Mouse (Mus musculus) hindbrain, embryonic 14.5 days (tissue): ENCODE measurements around the gene Taf4. TPM values are rescaled to one million over a fixed set of nuclear protein-coding genes. Genes with fewer than 3 reads are reported as not detected.

Experiments used
- ATAC-seq: fragments of 200-750 bp; cut with Nextera tagmentation; 2 replicates; pipeline ENCODE4 v1.8.0; 2017; ENCODE audit warnings: moderate number of reproducible peaks, mild to moderate bottlenecking, moderate TSS enrichment, moderate library complexity; ENCODE audit not compliant: low FRiP score
- DNase-seq: peaks from one replicate; pipeline ENCODE4 v3.0.0-alpha.2; 2015; ENCODE audit warnings: low spot score
- H3K27ac ChIP-seq: fragments of 300-500 bp; sonication (generic); 2 replicates; pipeline ENCODE4 v1.5.1; 2014; ENCODE audit warnings: mild to moderate bottlenecking, moderate library complexity
- H3K27me3 ChIP-seq: fragments of 300-500 bp; sonication (generic); 2 replicates; pipeline ENCODE4 v1.6.1; 2014; ENCODE audit warnings: mild to moderate bottlenecking, low read length, mixed read lengths; ENCODE audit not compliant: control insufficient read depth, insufficient read depth
- H3K36me3 ChIP-seq: fragments of 300-500 bp; sonication (generic); replicated peaks from 2 replicates; pipeline ENCODE4 v1.6.1; 2014; ENCODE audit not compliant: control insufficient read depth, insufficient read depth
- H3K4me1 ChIP-seq: fragments of 300-500 bp; sonication (generic); replicated peaks from 2 replicates; pipeline ENCODE4 v1.6.1; 2014; ENCODE audit warnings: antibody characterized with exemption, low read length, mixed read lengths; ENCODE audit not compliant: control insufficient read depth, insufficient read depth
- H3K4me2 ChIP-seq: fragments of 300-500 bp; sonication (generic); replicated peaks from 2 replicates; pipeline ENCODE4 v1.6.1; 2014; ENCODE audit warnings: mild to moderate bottlenecking, moderate library complexity
- H3K4me3 ChIP-seq: fragments of 300-500 bp; sonication (generic); replicated peaks from 2 replicates; pipeline ENCODE4 v1.5.1; 2014; ENCODE audit warnings: mild to moderate bottlenecking, low read length
- H3K9ac ChIP-seq: fragments of 300-500 bp; sonication (generic); 2 replicates; pipeline ENCODE4 v1.6.1; 2014
- H3K9me3 ChIP-seq: fragments of 300-500 bp; sonication (generic); 2 replicates; pipeline ENCODE4 v1.6.1; 2016; ENCODE audit warnings: low read length; ENCODE audit not compliant: control insufficient read depth
- WGBS: fragments of 180-500 bp; shearing (Covaris S2); extraction: QIAGEN DNeasy Blood & Tissue Kit; methylation state at CpG from one replicate; pipeline ENCODE4 v1.1.7; 2014; 5-methylcytosine and 5-hydroxymethylcytosine counted together
- polyA plus RNA-seq: library from polyadenylated mRNA; unstranded; fragments of >200 nt; fragmentation: Nextera tagmentation; extraction: Ambion mirVana; gene quantifications from 2 replicates; pipeline ENCODE4 v1.2.1, GENCODE M21; 2014

The Taf4 gene
- polyA plus RNA-seq, 1 experiment from 2014 or later, result 4.4 TPM

DNA sequence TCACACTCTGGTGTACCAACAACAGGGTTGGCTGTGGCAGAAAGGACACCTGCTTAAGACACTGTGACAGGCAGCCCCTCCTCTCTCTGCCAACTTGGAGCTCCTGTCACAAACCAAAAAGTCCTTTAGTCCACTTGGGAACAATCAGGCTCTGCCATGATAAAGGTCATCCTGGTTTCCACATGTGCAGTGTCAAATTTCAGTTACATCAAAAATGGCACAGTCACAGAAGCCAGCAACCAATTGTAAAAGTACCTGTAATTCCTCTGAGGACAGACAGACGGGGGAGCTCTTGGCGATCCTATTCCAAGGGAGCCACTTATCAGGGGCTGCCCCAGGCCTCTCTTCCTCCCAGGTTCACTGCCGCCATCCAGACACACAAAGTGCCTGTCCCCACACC, 17.1 kb downstream of the Taf4 start:
- H3K36me3 ChIP-seq, result no peaks in the 10 kb centered on the region
- H3K27me3 ChIP-seq, result no peaks in the 10 kb centered on the region
- no peak overlapping the region for H3K27ac ChIP-seq
- DNase-seq, result no peak
- H3K4me3 ChIP-seq, result no peak overlapping the region
- no peaks in the 10 kb centered on the region for H3K9me3 ChIP-seq
- no peak overlapping the region for H3K4me2 ChIP-seq
- 44% methylated on average over 3 of the region's 3 CpGs for WGBS
- ATAC-seq, result no peak
- H3K4me1 ChIP-seq, result no peaks in the 10 kb centered on the region
- H3K9ac ChIP-seq, result no peak overlapping the region

- Histone ChIP-seq H3K4me2 (no peak overlapping the region), H3K9ac (no peak overlapping the region), H3K27me3 (no peaks in the 10 kb centered on the region), H3K9me3 (no peaks in the 10 kb centered on the region), H3K36me3 (no peaks in the 10 kb centered on the region), H3K4me1 (peaks cover 16% of the 10 kb centered on the region), H3K4me3 (no peak overlapping the region), H3K27ac (no peak overlapping the region)
- ATAC-seq, result no peak
- WGBS, result 73% methylated on average over 14 of the region's 14 CpGs
- no peak for DNase-seq
These were observed 24.6 kb downstream of the Taf4 start for GRCm38 (mm10) chr2:179951542-179952524.

GRCm38 (mm10) chr2:179948820-179949219, 27.6 kb downstream of the Taf4 start:
- 90% methylated on average over 5 of the region's 5 CpGs for WGBS
- H3K4me1 ChIP-seq, result peaks cover 27% of the 10 kb centered on the region

DNA sequence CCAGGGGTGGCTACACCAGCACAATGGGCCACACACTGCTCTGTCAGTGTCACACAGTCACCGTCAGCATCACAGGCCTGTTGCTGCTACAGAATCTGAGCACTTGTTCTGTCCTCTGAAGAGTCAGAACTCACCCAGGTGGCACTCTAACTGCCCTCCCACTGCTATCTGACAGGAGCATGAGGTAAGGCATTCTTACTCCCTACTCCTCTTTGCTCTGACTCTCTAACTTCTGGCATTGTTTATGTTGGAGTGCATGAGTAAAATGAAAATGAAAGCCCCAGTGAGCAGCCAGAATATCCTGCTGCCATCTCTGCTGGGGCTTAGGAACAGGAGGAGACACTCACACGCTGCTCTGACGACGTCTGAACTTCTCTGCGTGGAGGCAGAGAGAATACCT, 28.8 kb downstream of the Taf4 start:
- DNase-seq, result no peak
- no peak overlapping the region for H3K9ac ChIP-seq
- ATAC-seq, result no peak
- H3K9me3 ChIP-seq, result no peaks in the 10 kb centered on the region
- H3K27me3 ChIP-seq, result no peaks in the 10 kb centered on the region
- WGBS, result 52% methylated on average over 5 of the region's 5 CpGs
- H3K4me3 ChIP-seq, result no peak overlapping the region
- no peak overlapping the region for H3K4me2 ChIP-seq
- peaks cover 27% of the 10 kb centered on the region for H3K4me1 ChIP-seq
- H3K27ac ChIP-seq, result no peak overlapping the region
- H3K36me3 ChIP-seq, result no peaks in the 10 kb centered on the region

More at GRCm38 (mm10) chr2:179948820-179949219, 27.6 kb downstream of the Taf4 start:
- H3K9ac ChIP-seq, result no peak overlapping the region
- H3K27ac ChIP-seq, result no peak overlapping the region
- no peak overlapping the region for H3K4me2 ChIP-seq
- ATAC-seq (no peak), DNase-seq (no peak)
- no peak overlapping the region for H3K4me3 ChIP-seq
- H3K9me3 ChIP-seq, result no peaks in the 10 kb centered on the region
- H3K27me3 ChIP-seq, result no peaks in the 10 kb centered on the region
- H3K36me3 ChIP-seq, result no peaks in the 10 kb centered on the region

DNA sequence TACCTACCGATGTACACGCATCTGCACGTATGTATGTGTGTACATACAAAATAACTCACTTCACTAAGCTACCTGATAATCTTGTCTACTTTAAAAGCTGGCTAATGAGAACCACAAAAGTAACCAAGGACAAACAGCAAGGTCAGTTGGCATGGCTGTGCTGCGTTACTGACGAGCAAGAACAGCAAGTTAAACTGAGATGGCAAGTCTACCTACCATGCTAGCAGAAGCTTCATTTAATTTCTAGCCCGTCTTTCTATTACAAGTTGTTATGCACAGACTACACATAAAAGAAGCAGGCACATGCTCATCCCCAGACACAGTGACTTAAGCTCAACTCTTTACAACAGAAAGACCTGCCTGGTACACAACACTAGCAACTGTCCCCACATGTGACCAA, 29.9 kb downstream of the Taf4 start:
- WGBS, result 90% methylated on average over 6 of the region's 6 CpGs
- ATAC-seq, result no peak
- no peaks in the 10 kb centered on the region for H3K9me3 ChIP-seq

DNA sequence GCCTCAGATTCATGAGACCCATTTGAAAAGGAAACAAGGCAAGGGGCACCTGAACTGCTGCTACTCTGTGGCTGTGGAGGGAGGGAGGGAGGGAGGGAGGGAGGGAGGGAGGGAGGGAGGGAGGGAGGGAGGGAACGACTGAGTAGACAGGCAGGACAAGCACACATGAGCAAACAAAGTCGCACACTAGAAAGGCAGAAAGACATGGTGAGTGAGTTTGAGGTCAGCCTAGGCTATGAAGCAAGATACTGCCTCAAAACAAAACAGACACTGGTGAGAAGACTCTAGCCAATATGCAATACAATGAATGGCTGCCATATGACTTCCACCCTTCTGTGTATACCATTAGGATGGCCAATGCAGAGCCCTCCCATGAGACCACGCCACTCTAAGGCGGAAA, 31.4 kb downstream of the Taf4 start:
- ATAC-seq, result peak; percentile 26; the same call in 1 of the 2 replicates
- Histone ChIP-seq H3K4me1 (peaks cover 25% of the 10 kb centered on the region), H3K27ac (no peak overlapping the region), H3K4me2 (no peak overlapping the region), H3K9ac (no peak overlapping the region), H3K27me3 (no peaks in the 10 kb centered on the region), H3K4me3 (no peak overlapping the region), H3K36me3 (no peaks in the 10 kb centered on the region), H3K9me3 (no peaks in the 10 kb centered on the region)
- 28% methylated on average over 4 of the region's 4 CpGs for WGBS
- no peak for DNase-seq

More for the DNA sequence above, 29.9 kb downstream of the Taf4 start:
- Histone ChIP-seq H3K27ac (no peak overlapping the region), H3K9ac (no peak overlapping the region), H3K27me3 (no peaks in the 10 kb centered on the region), H3K36me3 (no peaks in the 10 kb centered on the region), H3K4me2 (no peak overlapping the region), H3K4me1 (peaks cover 21% of the 10 kb centered on the region), H3K4me3 (no peak overlapping the region)
- DNase-seq, result no peak

DNA sequence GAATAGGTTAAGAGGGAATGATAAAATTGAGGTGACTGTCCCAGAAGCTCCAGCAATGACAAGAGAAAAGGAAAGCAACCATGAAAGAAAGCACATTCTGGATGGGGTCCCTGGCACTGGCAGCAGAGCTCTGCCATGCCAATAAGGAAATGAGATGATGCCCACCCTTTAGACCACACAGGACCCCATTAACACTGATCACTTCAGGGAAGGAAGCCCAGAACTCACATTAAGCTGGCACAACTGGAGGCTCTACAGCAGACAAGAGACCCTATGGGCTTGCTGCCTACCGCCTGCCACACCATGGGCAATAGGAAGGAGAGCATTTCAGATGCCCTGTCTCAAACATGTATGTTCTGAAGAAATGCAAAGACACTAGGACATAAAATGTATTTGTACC, 34.8 kb downstream of the Taf4 start:
- Histone ChIP-seq H3K9ac (no peak overlapping the region), H3K27ac (no peak overlapping the region), H3K9me3 (no peaks in the 10 kb centered on the region), H3K4me1 (peaks cover 16% of the 10 kb centered on the region), H3K27me3 (no peaks in the 10 kb centered on the region), H3K4me3 (no peak overlapping the region), H3K36me3 (no peaks in the 10 kb centered on the region), H3K4me2 (no peak overlapping the region)
- ATAC-seq (no peak), DNase-seq (no peak)
- WGBS, result 95% methylated on average over 1 of the region's 1 CpGs

DNA sequence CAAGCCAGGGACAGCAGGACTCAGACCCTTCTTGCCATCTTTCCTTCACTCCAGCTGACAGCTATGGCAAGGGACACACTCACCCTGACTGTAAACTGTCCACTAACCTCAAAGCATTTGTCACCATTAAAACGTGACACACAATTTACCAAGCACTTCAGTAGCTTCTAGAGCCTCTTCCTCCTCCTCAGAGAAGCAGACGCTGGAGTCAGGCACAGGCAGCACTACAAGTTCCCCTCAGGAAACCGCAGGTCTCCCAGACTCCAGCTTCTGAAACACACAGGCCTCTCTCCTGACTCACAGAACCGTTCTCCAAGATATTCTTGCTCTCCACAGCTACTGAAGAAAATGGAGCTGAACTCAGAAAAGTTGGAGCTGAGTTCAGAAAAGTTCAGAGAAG, 39.4 kb downstream of the Taf4 start:
- H3K36me3 ChIP-seq, result peaks cover 33% of the 10 kb centered on the region
- H3K4me2 ChIP-seq, result no peak overlapping the region
- H3K4me3 ChIP-seq, result no peak overlapping the region
- no peak overlapping the region for H3K27ac ChIP-seq
- no peaks in the 10 kb centered on the region for H3K27me3 ChIP-seq
- DNase-seq (no peak), ATAC-seq (no peak)
- no peaks in the 10 kb centered on the region for H3K9me3 ChIP-seq
- H3K9ac ChIP-seq, result no peak overlapping the region
- H3K4me1 ChIP-seq, result 0 out of 2 replicates have a peak, but pooled peaks cover 5% of the 10 kb centered on the region
- WGBS, result 88% methylated on average over 4 of the region's 4 CpGs

GRCm38 (mm10) chr2:179934165-179934564, 42.3 kb downstream of the Taf4 start:
- H3K36me3 ChIP-seq, result peaks cover 60% of the 10 kb centered on the region
- H3K4me1 ChIP-seq, result no peaks in the 10 kb centered on the region
- ATAC-seq, result no peak
- no peak overlapping the region for H3K4me2 ChIP-seq
- no peak overlapping the region for H3K4me3 ChIP-seq
- WGBS, result 78% methylated on average over 3 of the region's 3 CpGs
- H3K27ac ChIP-seq, result no peak overlapping the region
- no peak for DNase-seq
- H3K9me3 ChIP-seq, result no peaks in the 10 kb centered on the region
- H3K9ac ChIP-seq, result no peak overlapping the region
- no peaks in the 10 kb centered on the region for H3K27me3 ChIP-seq
